Mouse (Mus musculus) testis, adult 2 months (tissue): Measurements from ENCODE around the gene Lrrc36.

Source experiments
- CTCF ChIP-seq: fragments of 200-500 bp; IDR thresholded peaks from 2 replicates; pipeline ENCODE4 v1.5.1; 2012; ENCODE audit warnings: low read depth, mild to moderate bottlenecking, inconsistent platforms, low read length, moderate library complexity; ENCODE audit not compliant: control insufficient read depth, insufficient read depth, insufficient replicate concordance
- POLR2A ChIP-seq: fragments of 200-500 bp; IDR thresholded peaks from 2 replicates; pipeline ENCODE4 v1.6.1; 2012; ENCODE audit warnings: low read depth, mild to moderate bottlenecking, inconsistent platforms, low read length, moderate library complexity; ENCODE audit not compliant: control insufficient read depth

- TF ChIP-seq CTCF = no peak
- no peak for TF ChIP-seq POLR2A
Measured at GRCm38 (mm10) chr8:105475254-105475653, 61.9 kb downstream of the Lrrc36 start.
